Mouse (Mus musculus) hindbrain, embryonic 15.5 days (tissue): Measurements from ENCODE around the gene Scn8a. TPM values are rescaled to one million over a fixed set of nuclear protein-coding genes. Genes with fewer than 3 reads are reported as not detected.
A peak's percentile ranks its signal among the peaks of the same experiment; 100 is the strongest.

Source experiments
- ATAC-seq: fragments of 200-750 bp; cut with Nextera tagmentation; 2 replicates; pipeline ENCODE4 v1.8.0; 2017; ENCODE audit warnings: low read depth, moderate number of reproducible peaks, moderate TSS enrichment; ENCODE audit not compliant: low FRiP score
- H3K27ac ChIP-seq: fragments of 300-500 bp; sonication (generic); replicated peaks from 2 replicates; pipeline ENCODE4 v1.5.1; 2015; ENCODE audit warnings: mild to moderate bottlenecking, inconsistent platforms
- H3K27me3 ChIP-seq: fragments of 300-500 bp; sonication (generic); 2 replicates; pipeline ENCODE4 v1.6.1; 2015; ENCODE audit warnings: control low read depth, inconsistent platforms
- H3K36me3 ChIP-seq: fragments of 300-500 bp; sonication (generic); 2 replicates; pipeline ENCODE4 v1.6.1; 2015; ENCODE audit warnings: control low read depth, inconsistent platforms
- H3K4me1 ChIP-seq: fragments of 300-500 bp; sonication (generic); replicated peaks from 2 replicates; pipeline ENCODE4 v1.6.1; 2015; ENCODE audit warnings: control low read depth, inconsistent platforms
- H3K4me2 ChIP-seq: fragments of 300-500 bp; sonication (generic); 2 replicates; pipeline ENCODE4 v1.6.1; 2015; ENCODE audit warnings: moderate library complexity, mild to moderate bottlenecking, inconsistent platforms
- H3K4me3 ChIP-seq: fragments of 300-500 bp; sonication (generic); 2 replicates; pipeline ENCODE4 v1.5.1; 2015; ENCODE audit warnings: mild to moderate bottlenecking, inconsistent platforms
- H3K9ac ChIP-seq: fragments of 300-500 bp; sonication (generic); 2 replicates; pipeline ENCODE4 v1.6.1; 2015; ENCODE audit warnings: inconsistent platforms
- H3K9me3 ChIP-seq: fragments of 300-500 bp; sonication (generic); 2 replicates; pipeline ENCODE4 v1.6.1; 2016; ENCODE audit warnings: control low read depth, inconsistent platforms
- WGBS: fragments of 180-500 bp; shearing (Covaris S2); methylation state at CpG from one replicate; pipeline ENCODE4 v1.1.7; 2015; 5-methylcytosine and 5-hydroxymethylcytosine counted together
- polyA plus RNA-seq: library from polyadenylated mRNA; unstranded; fragments of >200 nt; fragmentation: Nextera tagmentation; extraction: Ambion mirVana; gene quantifications from 2 replicates; pipeline ENCODE4 v1.2.1, GENCODE M21; 2015

Scn8a gene
- polyA plus RNA-seq, 1 experiment from 2014 or later, result 29.2 TPM

DNA sequence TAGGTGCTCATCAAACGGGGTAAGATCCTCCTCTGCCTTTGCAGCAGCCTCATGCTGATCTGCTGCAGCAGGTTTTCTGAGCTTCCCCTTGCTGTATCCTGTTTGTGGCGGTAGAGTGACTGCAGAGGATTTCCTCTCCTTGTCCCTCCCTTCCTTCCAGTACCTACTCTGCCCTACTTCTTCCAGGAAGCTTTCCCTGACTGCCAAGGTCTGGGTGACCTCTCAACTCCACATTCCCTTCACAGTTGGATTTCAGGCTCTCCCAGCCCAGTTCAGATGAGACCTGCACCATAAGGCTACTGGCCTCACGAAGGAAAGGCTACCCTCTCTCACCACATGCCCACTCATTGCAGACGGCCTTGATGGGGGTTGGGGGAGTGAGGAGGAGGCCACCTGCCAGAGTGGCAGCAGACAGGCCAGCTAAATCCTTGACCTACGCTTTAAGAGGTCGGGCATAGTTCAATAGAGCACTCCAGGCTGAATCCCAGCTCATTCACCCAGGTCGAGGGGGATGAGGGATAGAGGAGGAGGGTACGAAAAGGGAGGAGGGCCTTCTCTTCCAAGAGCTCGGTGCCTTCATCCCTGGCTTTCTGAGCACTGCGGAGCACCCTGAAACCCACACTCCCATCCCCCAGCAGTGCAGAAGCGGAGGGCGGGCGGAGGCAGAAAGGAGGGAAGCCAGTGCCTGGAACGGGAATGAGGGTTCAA lies 222.6 kb downstream of the Scn8a start:
- no peaks in the 10 kb centered on the region for H3K27me3 ChIP-seq
- 22% methylated on average over 14 of the region's 14 CpGs for WGBS
- H3K36me3 ChIP-seq, result no peaks in the 10 kb centered on the region
- H3K27ac ChIP-seq, result peak overlapping the region; percentile 47
- no peak overlapping the region for H3K4me3 ChIP-seq
- peak; percentile 10; the same call in 1 of the 2 replicates for ATAC-seq
- no peaks in the 10 kb centered on the region for H3K9me3 ChIP-seq
- peak overlapping the region; percentile 19 for H3K4me2 ChIP-seq
- H3K9ac ChIP-seq, result 0 out of 2 replicates have a peak overlapping the region, but pooled peaks have one; percentile 2
- peaks cover 25% of the 10 kb centered on the region for H3K4me1 ChIP-seq

DNA sequence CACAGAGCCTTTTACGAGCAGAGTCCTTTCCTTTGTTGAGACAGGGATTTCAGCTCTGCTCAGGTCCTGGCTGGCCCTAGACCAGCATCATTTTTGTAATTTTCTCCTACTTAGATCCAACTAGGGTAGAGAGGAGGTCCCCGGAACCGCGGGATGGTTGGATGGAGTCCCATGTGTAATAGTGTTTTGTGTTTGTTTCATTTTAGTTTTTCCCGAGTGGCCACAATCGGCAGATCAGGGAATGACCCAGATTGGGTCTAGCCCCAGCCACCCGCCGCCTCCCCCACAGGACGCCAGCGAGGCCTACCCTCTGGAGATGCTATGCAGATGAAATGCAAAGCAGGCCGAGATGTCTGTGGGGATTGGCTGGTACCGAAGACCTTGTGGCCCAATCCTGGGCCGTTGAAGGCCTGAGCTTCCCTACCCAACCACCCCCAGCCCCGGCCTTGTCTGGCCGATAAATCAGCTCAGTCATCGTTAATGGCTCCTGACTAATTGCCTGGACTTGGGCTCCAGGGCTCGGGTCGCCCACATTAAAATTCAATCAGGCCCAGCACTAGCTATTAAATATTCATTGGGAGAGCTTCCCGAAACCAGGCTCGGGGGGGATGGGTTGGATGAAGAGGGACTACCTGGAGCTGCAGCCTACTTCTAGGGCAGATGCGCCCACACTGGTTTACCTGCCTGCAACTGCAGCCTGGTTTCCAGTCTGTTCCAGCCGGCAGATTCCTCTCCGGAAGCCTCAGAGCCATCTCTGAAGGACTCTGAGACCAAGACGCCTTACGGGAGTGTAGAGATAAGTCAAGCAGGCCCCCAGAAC lies 223.4 kb downstream of the Scn8a start:
- Histone ChIP-seq H3K4me1 (peaks cover 28% of the 10 kb centered on the region), H3K9ac (0 out of 2 replicates have a peak overlapping the region, but pooled peaks have one; percentile 2), H3K27ac (peak overlapping the region; percentile 60), H3K36me3 (no peaks in the 10 kb centered on the region), H3K4me2 (peak overlapping the region; percentile 19), H3K4me3 (no peak overlapping the region), H3K9me3 (no peaks in the 10 kb centered on the region), H3K27me3 (no peaks in the 10 kb centered on the region)
- peak; percentile 81 for ATAC-seq
- 13% methylated on average over 25 of the region's 25 CpGs for WGBS

DNA sequence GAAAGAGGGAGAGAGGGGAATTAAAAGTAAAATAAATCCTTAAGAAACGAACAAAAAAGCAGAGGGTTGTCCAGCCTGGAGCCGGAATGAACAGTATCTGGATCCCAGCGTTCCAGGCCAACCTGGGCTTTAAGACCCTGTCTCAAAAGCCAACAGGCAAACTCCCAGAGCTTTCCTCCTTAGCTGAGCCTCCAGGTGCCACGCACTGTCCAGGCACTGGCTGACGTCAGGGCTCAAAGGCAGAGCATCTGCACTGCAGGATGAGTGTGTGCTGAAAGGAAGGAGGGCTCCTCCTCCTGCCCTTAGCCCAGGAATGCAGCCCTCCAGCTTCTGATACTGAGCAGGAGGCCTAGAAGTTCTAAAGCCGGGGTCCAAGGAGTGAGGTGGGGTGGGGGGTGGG lies 224.3 kb downstream of the Scn8a start:
- H3K9me3 ChIP-seq, result no peaks in the 10 kb centered on the region
- peaks cover 30% of the 10 kb centered on the region for H3K4me1 ChIP-seq
- no peaks in the 10 kb centered on the region for H3K27me3 ChIP-seq
- no peak overlapping the region for H3K27ac ChIP-seq
- H3K36me3 ChIP-seq, result no peaks in the 10 kb centered on the region
- H3K9ac ChIP-seq, result no peak overlapping the region
- WGBS, result 48% methylated on average over 6 of the region's 6 CpGs
- H3K4me3 ChIP-seq, result no peak overlapping the region
- no peak overlapping the region for H3K4me2 ChIP-seq
- ATAC-seq, result no peak

DNA sequence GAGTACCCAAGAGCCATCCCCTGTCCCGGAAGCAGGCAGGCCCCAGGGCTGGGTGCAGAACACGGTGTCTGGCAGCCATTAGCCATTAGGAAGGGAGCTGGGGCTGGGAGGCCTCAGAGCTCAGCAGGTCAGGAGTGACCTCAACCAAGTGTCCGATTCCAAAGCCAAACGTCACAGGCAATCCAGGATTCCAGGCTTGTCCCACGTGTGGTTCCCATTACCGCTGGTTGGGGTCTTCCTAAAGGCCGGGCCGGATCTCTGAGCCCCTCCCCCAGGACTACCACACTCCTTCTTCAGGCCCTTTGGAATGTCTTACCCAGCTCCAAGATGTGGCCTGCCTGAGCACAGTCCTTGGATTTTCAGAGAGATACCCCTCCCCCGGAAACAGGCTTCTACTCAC lies 225.3 kb downstream of the Scn8a start:
- WGBS, result 59% methylated on average over 9 of the region's 9 CpGs
- Histone ChIP-seq H3K4me2 (no peak overlapping the region), H3K9me3 (no peaks in the 10 kb centered on the region), H3K36me3 (no peaks in the 10 kb centered on the region), H3K27me3 (no peaks in the 10 kb centered on the region), H3K27ac (no peak overlapping the region), H3K9ac (no peak overlapping the region), H3K4me1 (peaks cover 30% of the 10 kb centered on the region), H3K4me3 (no peak overlapping the region)
- no peak for ATAC-seq

DNA sequence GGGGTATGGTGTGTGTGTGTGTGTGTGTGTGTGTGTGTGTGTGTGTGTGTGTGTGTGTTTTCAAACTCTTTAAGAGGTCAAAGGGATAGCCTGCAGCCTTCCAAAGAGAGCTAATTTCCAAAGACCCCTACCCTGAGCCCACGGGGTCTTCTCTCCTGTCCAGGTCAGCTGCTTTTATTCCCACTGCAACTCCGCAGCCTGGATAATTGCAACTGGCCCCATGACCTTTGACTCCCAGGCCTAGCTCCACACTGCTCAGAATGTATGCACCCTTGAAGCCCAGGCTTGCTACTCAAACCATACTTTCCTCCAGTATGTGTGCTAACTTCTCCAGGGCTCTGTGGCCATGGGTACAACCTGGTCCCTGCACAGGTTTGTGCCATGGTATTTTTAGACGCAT lies 225.7 kb downstream of the Scn8a start:
- Histone ChIP-seq H3K27ac (no peak overlapping the region), H3K4me3 (no peak overlapping the region), H3K4me1 (peaks cover 30% of the 10 kb centered on the region), H3K36me3 (no peaks in the 10 kb centered on the region), H3K27me3 (no peaks in the 10 kb centered on the region), H3K4me2 (no peak overlapping the region), H3K9me3 (no peaks in the 10 kb centered on the region), H3K9ac (no peak overlapping the region)
- ATAC-seq, result no peak
- WGBS, result 49% methylated on average over 3 of the region's 3 CpGs

Other genes with a start within 250 kb of the Scn8a start
- 4.0 and 5.0 TPM in 2 replicates for gene Smagp, start 232.9 kb upstream of the Scn8a start, polyA plus RNA-seq
- 1.6 and 2.2 TPM in 2 replicates for gene Bin2, start 200.3 kb upstream of the Scn8a start, polyA plus RNA-seq
- 1.2 and 1.3 TPM in 2 replicates for gene Cela1, start 181.9 kb upstream of the Scn8a start, polyA plus RNA-seq
- 0.14 and 0.25 TPM in 2 replicates for gene Galnt6, start 140.5 kb upstream of the Scn8a start, polyA plus RNA-seq
- gene Slc4a8, start 108.1 kb upstream of the Scn8a start, polyA plus RNA-seq, result 26.7 and 27.1 TPM in 2 replicates
- not detected in 2 replicates for gene Gm47841, start 177.5 kb downstream of the Scn8a start, polyA plus RNA-seq
- gene Fignl2, start 208.7 kb downstream of the Scn8a start, polyA plus RNA-seq, result 0.09 and 0.10 TPM in 2 replicates
- not detected in 2 replicates for gene Ankrd33, start 245.9 kb downstream of the Scn8a start, polyA plus RNA-seq